Mouse (Mus musculus): ENCODE results near the gene Tas2r135. TPM values are rescaled to one million over a fixed set of nuclear protein-coding genes. Genes with fewer than 3 reads are reported as not detected.
A peak's percentile ranks its signal among the peaks of the same experiment; 100 is the strongest.

Tas2r135 gene
- polyA plus RNA-seq, 1 experiment from 2014 or later = not detected

GRCm38 (mm10) chr6:42375131-42375530, 30.1 kb upstream of the Tas2r135 start:
- Histone ChIP-seq H3K9me3 (replicated peaks) (no peaks in the 10 kb centered on the region), H3K4me1 (replicated peaks) (peaks cover 25% of the 10 kb centered on the region), H3K9ac (no peak overlapping the region), H3K27ac (no peak overlapping the region), H3K36me3 (no peaks in the 10 kb centered on the region), H3K4me3 (replicated peaks) (no peak overlapping the region), H3K27me3 (no peaks in the 10 kb centered on the region), H3K4me2 (no peak overlapping the region)
- 74% methylated on average over 2 of the region's 2 CpGs for WGBS (ENCODE audit: insufficient replicate concordance)
- no peak for ATAC-seq (ENCODE audit: low read depth)
- DNase-seq = no peak

GRCm38 (mm10) chr6:42376016-42376415, 29.2 kb upstream of the Tas2r135 start:
- 24% methylated on average over 4 of the region's 4 CpGs for WGBS (ENCODE audit: insufficient replicate concordance)
- peaks cover 19% of the 10 kb centered on the region for H3K4me1 ChIP-seq (replicated peaks)
- H3K4me3 ChIP-seq (replicated peaks) = no peak overlapping the region
- DNase-seq = no peak
- H3K9me3 ChIP-seq (replicated peaks) = no peaks in the 10 kb centered on the region
- ATAC-seq (ENCODE audit: low read depth) = no peak
- H3K27ac ChIP-seq = no peak overlapping the region
- no peaks in the 10 kb centered on the region for H3K36me3 ChIP-seq
- no peak overlapping the region for H3K4me2 ChIP-seq
- no peaks in the 10 kb centered on the region for H3K27me3 ChIP-seq
- no peak overlapping the region for H3K9ac ChIP-seq

GRCm38 (mm10) chr6:42376504-42377019, 28.7 kb upstream of the Tas2r135 start:
- H3K36me3 ChIP-seq = no peaks in the 10 kb centered on the region
- H3K27me3 ChIP-seq = no peaks in the 10 kb centered on the region
- no peak overlapping the region for H3K4me2 ChIP-seq
- no peaks in the 10 kb centered on the region for H3K9me3 ChIP-seq (replicated peaks)
- peaks cover 19% of the 10 kb centered on the region for H3K4me1 ChIP-seq (replicated peaks)
- no peak overlapping the region for H3K9ac ChIP-seq
- DNase-seq (no peak), ATAC-seq (ENCODE audit: low read depth) (no peak)
- no peak overlapping the region for H3K27ac ChIP-seq
- 35% methylated on average over 6 of the region's 6 CpGs for WGBS (ENCODE audit: insufficient replicate concordance)
- no peak overlapping the region for H3K4me3 ChIP-seq (replicated peaks)

GRCm38 (mm10) chr6:42377280-42377679, 28.0 kb upstream of the Tas2r135 start:
- Histone ChIP-seq H3K9me3 (replicated peaks) (no peaks in the 10 kb centered on the region), H3K4me2 (no peak overlapping the region), H3K36me3 (no peaks in the 10 kb centered on the region), H3K27ac (no peak overlapping the region), H3K4me3 (replicated peaks) (no peak overlapping the region), H3K27me3 (no peaks in the 10 kb centered on the region), H3K9ac (no peak overlapping the region), H3K4me1 (replicated peaks) (peaks cover 19% of the 10 kb centered on the region)
- ATAC-seq (ENCODE audit: low read depth) (no peak), DNase-seq (no peak)
- 67% methylated on average over 5 of the region's 5 CpGs for WGBS (ENCODE audit: insufficient replicate concordance)

- 44% methylated on average over 3 of the region's 3 CpGs for WGBS (ENCODE audit: insufficient replicate concordance)
- no peak for ATAC-seq (ENCODE audit: low read depth)
- Histone ChIP-seq H3K9me3 (replicated peaks) (no peaks in the 10 kb centered on the region), H3K4me2 (no peak overlapping the region), H3K27ac (no peak overlapping the region), H3K36me3 (no peaks in the 10 kb centered on the region), H3K4me3 (replicated peaks) (no peak overlapping the region), H3K9ac (no peak overlapping the region), H3K4me1 (replicated peaks) (peaks cover 8% of the 10 kb centered on the region; the same call in 1 of the 2 replicates), H3K27me3 (no peaks in the 10 kb centered on the region)
- DNase-seq = no peak
These were observed 25.7 kb upstream of the Tas2r135 start for GRCm38 (mm10) chr6:42379551-42379950.

- ATAC-seq (ENCODE audit: low read depth) = no peak
- no peak for DNase-seq
- WGBS (ENCODE audit: insufficient replicate concordance) = 25% methylated on average over 8 of the region's 8 CpGs
- H3K36me3 ChIP-seq = no peaks in the 10 kb centered on the region
- no peak overlapping the region for H3K27ac ChIP-seq
- H3K4me2 ChIP-seq = no peak overlapping the region
- H3K4me3 ChIP-seq (replicated peaks) = no peak overlapping the region
- H3K9me3 ChIP-seq (replicated peaks) = no peaks in the 10 kb centered on the region
- no peaks in the 10 kb centered on the region for H3K27me3 ChIP-seq
- H3K9ac ChIP-seq = no peak overlapping the region
- H3K4me1 ChIP-seq (replicated peaks) = peaks cover 4% of the 10 kb centered on the region; the same call in 1 of the 2 replicates
These were observed 24.7 kb upstream of the Tas2r135 start for GRCm38 (mm10) chr6:42380416-42381144.

GRCm38 (mm10) chr6:42381221-42381620, 24.0 kb upstream of the Tas2r135 start:
- 57% methylated on average over 2 of the region's 2 CpGs for WGBS (ENCODE audit: insufficient replicate concordance)
- Histone ChIP-seq H3K36me3 (no peaks in the 10 kb centered on the region), H3K9me3 (replicated peaks) (no peaks in the 10 kb centered on the region), H3K4me3 (replicated peaks) (no peak overlapping the region), H3K27me3 (no peaks in the 10 kb centered on the region), H3K4me1 (replicated peaks) (peaks cover 4% of the 10 kb centered on the region; the same call in 1 of the 2 replicates), H3K4me2 (no peak overlapping the region), H3K27ac (no peak overlapping the region), H3K9ac (no peak overlapping the region)
- DNase-seq (no peak), ATAC-seq (ENCODE audit: low read depth) (no peak)

- Histone ChIP-seq H3K27me3 (no peaks in the 10 kb centered on the region), H3K36me3 (no peaks in the 10 kb centered on the region), H3K4me1 (replicated peaks) (no peaks in the 10 kb centered on the region), H3K9me3 (replicated peaks) (no peaks in the 10 kb centered on the region), H3K27ac (0 out of 2 replicates have a peak overlapping the region, but pooled peaks have one; percentile 2), H3K9ac (no peak overlapping the region), H3K4me2 (no peak overlapping the region), H3K4me3 (replicated peaks) (no peak overlapping the region)
- ATAC-seq (ENCODE audit: low read depth) (no peak), DNase-seq (no peak)
- 46% methylated on average over 9 of the region's 9 CpGs for WGBS (ENCODE audit: insufficient replicate concordance)
These were observed 23.3 kb upstream of the Tas2r135 start for GRCm38 (mm10) chr6:42381916-42382381.

- 75% methylated on average over 5 of the region's 5 CpGs for WGBS (ENCODE audit: insufficient replicate concordance)
- no peak overlapping the region for H3K4me3 ChIP-seq (replicated peaks)
- no peak for ATAC-seq (ENCODE audit: low read depth)
These were observed 21.9 kb upstream of the Tas2r135 start for GRCm38 (mm10) chr6:42383360-42383759.

GRCm38 (mm10) chr6:42385635-42386034, 19.6 kb upstream of the Tas2r135 start:
- H3K36me3 ChIP-seq = no peaks in the 10 kb centered on the region
- no peaks in the 10 kb centered on the region for H3K27me3 ChIP-seq
- H3K4me3 ChIP-seq (replicated peaks) = no peak overlapping the region
- DNase-seq = no peak
- H3K27ac ChIP-seq = no peak overlapping the region
- no peak overlapping the region for H3K9ac ChIP-seq
- no peaks in the 10 kb centered on the region for H3K9me3 ChIP-seq (replicated peaks)
- no peak for ATAC-seq (ENCODE audit: low read depth)
- 44% methylated on average over 4 of the region's 4 CpGs for WGBS (ENCODE audit: insufficient replicate concordance)
- no peaks in the 10 kb centered on the region for H3K4me1 ChIP-seq (replicated peaks)
- H3K4me2 ChIP-seq = no peak overlapping the region

More at GRCm38 (mm10) chr6:42383360-42383759, 21.9 kb upstream of the Tas2r135 start:
- DNase-seq = no peak
- no peaks in the 10 kb centered on the region for H3K36me3 ChIP-seq
- H3K27me3 ChIP-seq = no peaks in the 10 kb centered on the region
- H3K9me3 ChIP-seq (replicated peaks) = no peaks in the 10 kb centered on the region
- H3K9ac ChIP-seq = no peak overlapping the region
- H3K4me2 ChIP-seq = no peak overlapping the region
- no peaks in the 10 kb centered on the region for H3K4me1 ChIP-seq (replicated peaks)
- H3K27ac ChIP-seq = no peak overlapping the region

- no peak overlapping the region for H3K4me2 ChIP-seq
- DNase-seq = no peak
- no peak for ATAC-seq (ENCODE audit: low read depth)
- no peak overlapping the region for H3K4me3 ChIP-seq (replicated peaks)
- no peaks in the 10 kb centered on the region for H3K4me1 ChIP-seq (replicated peaks)
- H3K36me3 ChIP-seq = no peaks in the 10 kb centered on the region
- 32% methylated on average over 2 of the region's 2 CpGs for WGBS (ENCODE audit: insufficient replicate concordance)
- H3K9ac ChIP-seq = no peak overlapping the region
- no peaks in the 10 kb centered on the region for H3K27me3 ChIP-seq
- no peak overlapping the region for H3K27ac ChIP-seq
- H3K9me3 ChIP-seq (replicated peaks) = no peaks in the 10 kb centered on the region
These were observed 13.4 kb upstream of the Tas2r135 start for GRCm38 (mm10) chr6:42391796-42392330.
